Mouse (Mus musculus) stomach, postnatal 0 days (tissue): ENCODE results near the gene Adnp. TPM values are rescaled to one million over a fixed set of nuclear protein-coding genes. Genes with fewer than 3 reads are reported as not detected.

Experiments used
- ATAC-seq: fragments of 200-750 bp; cut with Nextera tagmentation; 2 replicates; pipeline ENCODE4 v1.8.0; 2017; ENCODE audit not compliant: low FRiP score, low TSS enrichment
- DNase-seq: peaks from one replicate; pipeline ENCODE4 v3.0.0-alpha.2; 2016; ENCODE audit warnings: low spot score
- H3K27ac ChIP-seq: fragments of 300-500 bp; sonication (generic); replicated peaks from 2 replicates; pipeline ENCODE4 v1.5.1; 2014; ENCODE audit warnings: mild to moderate bottlenecking, control low read depth
- H3K27me3 ChIP-seq: fragments of 300-500 bp; sonication (generic); 2 replicates; pipeline ENCODE4 v1.6.1; 2014; ENCODE audit warnings: low read length; ENCODE audit not compliant: control insufficient read depth, insufficient read depth
- H3K36me3 ChIP-seq: fragments of 300-500 bp; sonication (generic); 2 replicates; pipeline ENCODE4 v1.6.1; 2014; ENCODE audit warnings: low read length, mixed read lengths; ENCODE audit not compliant: control insufficient read depth, insufficient read depth
- H3K4me1 ChIP-seq: fragments of 300-500 bp; sonication (generic); replicated peaks from 2 replicates; pipeline ENCODE4 v1.6.1; 2014; ENCODE audit warnings: antibody characterized with exemption; ENCODE audit not compliant: control insufficient read depth, insufficient read depth
- H3K4me2 ChIP-seq: fragments of 300-500 bp; sonication (generic); replicated peaks from 2 replicates; pipeline ENCODE4 v1.6.1; 2014; ENCODE audit warnings: low read depth, mild to moderate bottlenecking, control low read depth, moderate library complexity
- H3K4me3 ChIP-seq: fragments of 300-500 bp; sonication (generic); 2 replicates; pipeline ENCODE4 v1.5.1; 2014; ENCODE audit warnings: low read depth, low read length, control low read depth
- H3K9ac ChIP-seq: fragments of 300-500 bp; sonication (generic); 2 replicates; pipeline ENCODE4 v1.6.1; 2014; ENCODE audit warnings: mild to moderate bottlenecking, low read length, control low read depth, mixed read lengths
- H3K9me3 ChIP-seq: fragments of 300-500 bp; sonication (generic); 2 replicates; pipeline ENCODE4 v1.6.1; 2016; ENCODE audit warnings: low read length; ENCODE audit not compliant: control insufficient read depth
- CTCF ChIP-seq: IDR thresholded peaks from 2 replicates; pipeline ENCODE4 v1.5.1; 2016; ENCODE audit warnings: antibody characterized with exemption, low read depth, mild to moderate bottlenecking, moderate library complexity
- EP300 ChIP-seq: optimal IDR thresholded peaks from 2 replicates; pipeline ENCODE3; 2016; ENCODE audit warnings: antibody characterized with exemption
- WGBS: fragments of 180-500 bp; shearing (Covaris S2); extraction: QIAGEN DNeasy Blood & Tissue Kit; methylation state at CpG from one replicate; pipeline ENCODE4 v1.1.7; 2014; 5-methylcytosine and 5-hydroxymethylcytosine counted together
- polyA plus RNA-seq: library from polyadenylated mRNA; unstranded; fragments of >200 nt; fragmentation: Nextera tagmentation; extraction: Ambion mirVana; gene quantifications from 2 replicates; pipeline ENCODE4 v1.2.1, GENCODE M21; 2015

Adnp gene
- polyA plus RNA-seq, 1 experiment from 2014 or later: 5.2 TPM

DNA sequence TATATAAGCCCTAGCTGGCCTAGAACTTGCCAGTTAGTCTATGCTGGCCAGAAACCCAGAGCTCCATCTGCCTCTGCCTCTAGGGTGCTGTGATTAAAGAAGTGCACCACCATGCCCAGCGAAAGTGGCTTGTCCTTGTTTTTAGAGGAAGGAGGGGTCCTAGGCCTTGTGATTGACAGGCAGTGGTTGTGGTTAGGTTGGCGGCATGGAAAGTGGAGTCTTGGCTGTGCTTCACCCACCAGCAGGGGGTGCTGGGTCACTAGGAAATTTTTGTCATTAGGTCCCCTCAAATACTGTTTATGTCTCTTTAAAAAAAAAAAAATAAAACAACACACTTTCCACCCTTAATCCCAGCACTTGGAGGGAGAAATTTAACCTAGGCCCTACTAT lies 41.9 kb upstream of the Adnp start:
- whole genome bisulfite sequencing: 34% methylated on average over 2 of the region's 2 CpGs
- no peak for TF ChIP-seq EP300
- peak; percentile 60 for TF ChIP-seq CTCF
- no peaks in the 10 kb centered on the region for H3K36me3 ChIP-seq
- no peaks in the 10 kb centered on the region for H3K27me3 ChIP-seq
- ATAC-seq (no peak), DNase-seq (no peak)
- no peak overlapping the region for H3K9ac ChIP-seq
- no peaks in the 10 kb centered on the region for H3K9me3 ChIP-seq
- H3K4me3 ChIP-seq: no peak overlapping the region
- no peak overlapping the region for H3K27ac ChIP-seq
- H3K4me1 ChIP-seq: no peaks in the 10 kb centered on the region
- no peak overlapping the region for H3K4me2 ChIP-seq

DNA sequence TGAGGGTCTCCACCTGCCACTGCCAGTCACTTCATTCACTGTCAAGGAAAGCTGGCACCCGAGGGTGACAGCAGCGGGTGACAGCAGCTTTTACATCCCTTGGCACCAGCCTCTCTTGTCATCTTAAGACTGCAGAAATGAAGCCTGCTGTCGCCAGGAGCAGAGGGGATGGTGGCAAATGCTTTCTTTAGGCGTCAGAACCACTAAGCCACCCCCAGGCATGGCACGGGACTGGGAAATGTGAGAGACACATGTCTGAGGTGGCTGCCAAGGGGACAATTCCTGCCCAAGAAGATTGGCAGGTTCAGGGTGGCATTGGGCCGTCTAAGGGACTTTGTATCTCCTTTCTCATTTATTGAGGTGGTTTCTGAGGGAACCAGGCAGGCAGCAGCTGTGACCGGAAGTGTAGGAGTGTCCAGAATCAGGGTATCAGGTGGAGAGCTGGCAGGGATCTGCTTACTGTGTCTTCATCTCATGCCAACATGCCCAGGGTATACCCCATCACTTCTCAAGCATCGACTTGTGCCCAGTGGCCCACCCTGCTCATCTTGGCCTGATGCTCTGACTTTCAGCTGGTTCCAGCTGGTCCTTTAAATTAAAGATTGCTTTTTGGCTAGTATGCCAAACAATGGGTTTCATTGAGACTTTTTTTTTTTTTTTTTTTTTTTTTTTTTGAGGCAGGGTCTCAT lies 41.4 kb upstream of the Adnp start:
- H3K4me3 ChIP-seq: no peak overlapping the region
- H3K4me1 ChIP-seq: no peaks in the 10 kb centered on the region
- no peak overlapping the region for H3K9ac ChIP-seq
- TF ChIP-seq CTCF: no peak
- no peak for TF ChIP-seq EP300
- no peaks in the 10 kb centered on the region for H3K27me3 ChIP-seq
- WGBS: 78% methylated on average over 8 of the region's 8 CpGs
- H3K27ac ChIP-seq: no peak overlapping the region
- DNase-seq (no peak), ATAC-seq (no peak)
- H3K4me2 ChIP-seq: no peak overlapping the region
- no peaks in the 10 kb centered on the region for H3K36me3 ChIP-seq
- no peaks in the 10 kb centered on the region for H3K9me3 ChIP-seq

DNA sequence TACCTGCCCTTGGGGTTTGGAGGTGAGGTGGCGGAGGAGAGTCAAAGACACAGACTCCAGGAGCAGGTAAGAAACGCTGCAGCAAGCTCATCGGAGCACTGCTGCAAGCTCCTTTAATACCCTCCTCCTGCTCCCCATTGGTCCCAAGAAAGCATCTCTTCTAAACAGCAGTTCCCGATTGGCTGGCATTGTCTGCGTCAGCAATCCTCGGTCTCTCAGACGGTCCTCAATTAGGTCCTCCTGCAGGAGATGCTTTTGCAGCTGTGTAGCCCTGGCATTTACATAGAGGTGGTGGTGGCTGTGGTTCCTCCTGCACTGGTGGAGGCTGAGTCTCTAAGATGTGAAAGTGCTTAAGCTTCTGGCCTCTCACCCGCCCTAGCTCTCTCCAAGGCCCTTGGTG lies 38.7 kb upstream of the Adnp start:
- H3K27ac ChIP-seq: no peak overlapping the region
- no peak overlapping the region for H3K4me2 ChIP-seq
- 35% methylated on average over 8 of the region's 8 CpGs for WGBS
- H3K36me3 ChIP-seq: no peaks in the 10 kb centered on the region
- H3K4me3 ChIP-seq: no peak overlapping the region
- no peaks in the 10 kb centered on the region for H3K27me3 ChIP-seq
- TF ChIP-seq CTCF (no peak), EP300 (no peak)
- no peaks in the 10 kb centered on the region for H3K9me3 ChIP-seq
- no peak overlapping the region for H3K9ac ChIP-seq
- H3K4me1 ChIP-seq: no peaks in the 10 kb centered on the region
- ATAC-seq (no peak), DNase-seq (no peak)

- no peaks in the 10 kb centered on the region for H3K36me3 ChIP-seq
- H3K4me2 ChIP-seq: no peak overlapping the region
- no peak overlapping the region for H3K27ac ChIP-seq
- ATAC-seq (no peak), DNase-seq (no peak)
- H3K4me1 ChIP-seq: no peaks in the 10 kb centered on the region
- H3K9ac ChIP-seq: no peak overlapping the region
- no peak for TF ChIP-seq EP300
- 0 out of 2 replicates have a peak, but pooled peaks have one; percentile 18 for TF ChIP-seq CTCF
- H3K4me3 ChIP-seq: no peak overlapping the region
- H3K9me3 ChIP-seq: no peaks in the 10 kb centered on the region
- 70% methylated on average over 4 of the region's 4 CpGs for WGBS
- no peaks in the 10 kb centered on the region for H3K27me3 ChIP-seq
These were observed 36.4 kb upstream of the Adnp start for GRCm38 (mm10) chr2:168243278-168243677.

GRCm38 (mm10) chr2:168242841-168243240 lies 35.9 kb upstream of the Adnp start:
- ATAC-seq: no peak
- H3K4me3 ChIP-seq: no peak overlapping the region
- DNase-seq: no peak
- H3K4me2 ChIP-seq: no peak overlapping the region
- no peaks in the 10 kb centered on the region for H3K9me3 ChIP-seq
- no peaks in the 10 kb centered on the region for H3K27me3 ChIP-seq
- no peaks in the 10 kb centered on the region for H3K4me1 ChIP-seq
- no peak overlapping the region for H3K27ac ChIP-seq
- H3K9ac ChIP-seq: no peak overlapping the region
- TF ChIP-seq CTCF (no peak), EP300 (no peak)
- no peaks in the 10 kb centered on the region for H3K36me3 ChIP-seq

DNA sequence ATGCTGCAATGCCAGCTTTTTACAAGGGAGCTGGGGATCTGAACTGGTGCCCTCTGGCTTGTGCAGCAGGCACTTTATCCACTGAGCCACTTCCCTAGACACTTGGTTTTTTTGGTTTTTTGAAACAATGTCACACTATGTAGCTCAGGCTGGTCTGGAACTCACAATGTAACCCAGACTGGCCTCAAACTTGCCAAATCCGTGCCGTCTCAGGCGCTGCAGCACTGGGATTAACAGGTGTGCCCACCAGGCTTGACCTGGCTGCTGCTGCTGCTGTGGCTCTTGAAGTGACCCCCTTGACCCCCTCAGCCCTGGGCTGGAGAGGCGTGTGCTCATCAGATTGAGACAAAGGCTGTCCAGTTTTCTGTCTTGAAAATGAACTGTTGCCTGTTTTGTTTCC lies 31.4 kb upstream of the Adnp start:
- no peak overlapping the region for H3K9ac ChIP-seq
- no peaks in the 10 kb centered on the region for H3K9me3 ChIP-seq
- no peak for DNase-seq
- no peak overlapping the region for H3K4me3 ChIP-seq
- H3K4me1 ChIP-seq: no peaks in the 10 kb centered on the region
- H3K36me3 ChIP-seq: no peaks in the 10 kb centered on the region; the same call in 1 of the 2 replicates
- H3K4me2 ChIP-seq: no peak overlapping the region
- H3K27ac ChIP-seq: no peak overlapping the region
- 88% methylated on average over 4 of the region's 4 CpGs for WGBS
- H3K27me3 ChIP-seq: no peaks in the 10 kb centered on the region
- TF ChIP-seq CTCF: no peak
- TF ChIP-seq EP300: no peak
- ATAC-seq: no peak
